Mouse (Mus musculus): ENCODE results near the gene Ssbp2. TPM values are rescaled to one million over a fixed set of nuclear protein-coding genes. Genes with fewer than 3 reads are reported as not detected.

Gene Ssbp2
- 70.2 and 74.5 TPM in 2 replicates for polyA plus RNA-seq (2016; fragmentation: Nextera tagmentation; extraction: Ambion mirVana)

DNA sequence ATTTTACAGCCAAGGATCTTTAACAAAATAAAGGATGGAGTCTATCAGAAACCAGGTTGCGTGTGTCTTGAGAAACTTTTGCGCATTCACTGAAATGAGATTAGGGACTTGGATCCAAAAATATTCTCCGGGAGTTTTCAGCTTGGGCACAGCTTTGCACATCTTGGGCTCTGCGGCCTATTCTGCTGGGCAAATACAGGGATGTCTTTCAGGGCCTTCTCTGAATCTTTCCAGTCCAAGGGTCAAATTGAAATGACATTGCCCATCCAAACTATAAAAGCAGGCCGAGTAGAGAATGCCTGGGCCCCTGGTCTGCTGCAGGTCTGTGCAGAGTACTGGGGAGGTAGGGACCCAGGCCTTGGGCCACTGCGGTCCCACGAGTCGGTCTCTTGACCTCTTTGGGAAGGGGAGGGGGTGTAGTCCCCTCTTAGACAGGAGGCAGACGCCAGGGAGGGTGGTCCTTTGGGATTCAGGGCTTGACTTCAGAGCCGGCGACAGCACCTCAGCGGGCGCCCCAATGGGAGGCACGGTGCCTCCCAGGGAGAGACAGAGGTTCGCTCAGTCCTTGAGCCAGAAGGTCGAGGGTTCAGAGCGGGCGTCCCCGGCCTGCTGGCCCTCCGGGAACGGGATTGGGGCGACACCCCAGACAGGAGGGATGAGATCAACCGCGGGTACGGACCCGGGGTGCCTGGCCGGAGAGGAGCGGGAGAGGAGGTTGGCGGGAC lies at the start of gene Ssbp2:
Ssbp2 (plus strand) TSS at position 388 of the 725 bp plus-strand sequence.
- Histone ChIP-seq H3K27ac (peak within 1 kb of the TSS; percentile 96), H3K4me2 (peak within 1 kb of the TSS; percentile 92), H3K9ac (peak within 1 kb of the TSS; percentile 99), H3K9me3 (replicated peaks) (no peaks in the 10 kb centered on the region), H3K27me3 (replicated peaks) (no peaks in the 10 kb centered on the region), H3K4me3 (peak within 1 kb of the TSS; percentile 100), H3K36me3 (no peaks in the 10 kb centered on the region), H3K4me1 (peaks cover 77% of the 10 kb centered on the region)
- peak; percentile 64 for ATAC-seq
- WGBS (ENCODE audit: insufficient replicate concordance), result 8% methylated on average over 29 of the region's 29 CpGs

- ATAC-seq, result no peak
Observed at GRCm38 (mm10) chr13:91413752-91414503, 46.2 kb upstream of the Ssbp2 start.

GRCm38 (mm10) chr13:91415896-91416295 lies 44.2 kb upstream of the Ssbp2 start:
- Histone ChIP-seq H3K9me3 (replicated peaks) (no peaks in the 10 kb centered on the region), H3K27ac (no peak overlapping the region), H3K9ac (no peak overlapping the region), H3K36me3 (no peaks in the 10 kb centered on the region), H3K4me3 (no peak overlapping the region), H3K4me1 (peaks cover 15% of the 10 kb centered on the region; the same call in 1 of the 2 replicates), H3K4me2 (no peak overlapping the region), H3K27me3 (replicated peaks) (no peaks in the 10 kb centered on the region)
- WGBS (ENCODE audit: insufficient replicate concordance), result 61% methylated on average over 4 of the region's 4 CpGs
- no peak for ATAC-seq

More at GRCm38 (mm10) chr13:91413752-91414503, 46.2 kb upstream of the Ssbp2 start:
- Histone ChIP-seq H3K4me3 (no peak overlapping the region), H3K9me3 (replicated peaks) (no peaks in the 10 kb centered on the region), H3K4me1 (peaks cover 15% of the 10 kb centered on the region; the same call in 1 of the 2 replicates), H3K9ac (no peak overlapping the region), H3K36me3 (no peaks in the 10 kb centered on the region), H3K27me3 (replicated peaks) (no peaks in the 10 kb centered on the region), H3K4me2 (no peak overlapping the region), H3K27ac (no peak overlapping the region)
- WGBS (ENCODE audit: insufficient replicate concordance), result 62% methylated on average over 5 of the region's 5 CpGs

GRCm38 (mm10) chr13:91416698-91417097 lies 43.4 kb upstream of the Ssbp2 start:
- Histone ChIP-seq H3K27me3 (replicated peaks) (no peaks in the 10 kb centered on the region), H3K9me3 (replicated peaks) (no peaks in the 10 kb centered on the region), H3K9ac (no peak overlapping the region), H3K27ac (0 out of 2 replicates have a peak overlapping the region, but pooled peaks have one; percentile 20), H3K4me1 (peaks cover 22% of the 10 kb centered on the region), H3K4me3 (no peak overlapping the region), H3K36me3 (no peaks in the 10 kb centered on the region), H3K4me2 (no peak overlapping the region)
- ATAC-seq, result peak; percentile 71
- WGBS (ENCODE audit: insufficient replicate concordance), result 54% methylated on average over 2 of the region's 2 CpGs

- Histone ChIP-seq H3K4me3 (no peak overlapping the region), H3K27me3 (replicated peaks) (no peaks in the 10 kb centered on the region; the same call in 1 of the 2 replicates), H3K4me2 (peak overlapping the region; percentile 21; the same call in 1 of the 2 replicates), H3K4me1 (peaks cover 21% of the 10 kb centered on the region), H3K27ac (no peak overlapping the region), H3K9me3 (replicated peaks) (no peaks in the 10 kb centered on the region), H3K36me3 (no peaks in the 10 kb centered on the region), H3K9ac (no peak overlapping the region)
- WGBS (ENCODE audit: insufficient replicate concordance), result 25% methylated on average over 9 of the region's 9 CpGs
- peak; percentile 49 for ATAC-seq
Observed at GRCm38 (mm10) chr13:91421387-91421949, 38.6 kb upstream of the Ssbp2 start.

DNA sequence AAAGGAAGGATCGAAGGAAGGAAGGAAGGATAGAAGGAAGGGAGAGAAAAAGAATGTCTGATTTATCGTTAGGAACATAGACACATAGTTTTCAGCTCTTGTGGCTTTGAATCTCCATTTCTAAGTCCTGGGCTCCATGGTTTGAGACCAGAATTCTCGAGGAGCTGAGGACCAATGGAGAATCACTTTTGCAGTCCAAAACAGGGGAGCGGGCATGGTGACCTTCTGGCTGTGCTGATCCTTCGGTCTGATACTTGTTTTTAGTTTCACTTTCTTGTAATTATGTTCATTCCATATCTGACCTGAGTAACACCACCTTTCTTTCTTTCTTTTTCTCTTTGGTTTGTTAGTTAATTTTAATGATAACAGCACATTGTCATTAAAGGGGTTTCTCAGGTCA lies 29.2 kb upstream of the Ssbp2 start:
- ATAC-seq, result no peak
- peak overlapping the region; percentile 40 for H3K4me2 ChIP-seq
- WGBS (ENCODE audit: insufficient replicate concordance), result 55% methylated on average over 5 of the region's 5 CpGs
- H3K4me1 ChIP-seq, result no peaks in the 10 kb centered on the region
- H3K9me3 ChIP-seq (replicated peaks), result no peaks in the 10 kb centered on the region
- H3K27ac ChIP-seq, result no peak overlapping the region
- peak overlapping the region; percentile 46; the same call in 1 of the 2 replicates for H3K9ac ChIP-seq
- no peaks in the 10 kb centered on the region for H3K36me3 ChIP-seq
- no peaks in the 10 kb centered on the region; the same call in 1 of the 2 replicates for H3K27me3 ChIP-seq (replicated peaks)
- H3K4me3 ChIP-seq, result peak overlapping the region; percentile 7; the same call in 1 of the 2 replicates

DNA sequence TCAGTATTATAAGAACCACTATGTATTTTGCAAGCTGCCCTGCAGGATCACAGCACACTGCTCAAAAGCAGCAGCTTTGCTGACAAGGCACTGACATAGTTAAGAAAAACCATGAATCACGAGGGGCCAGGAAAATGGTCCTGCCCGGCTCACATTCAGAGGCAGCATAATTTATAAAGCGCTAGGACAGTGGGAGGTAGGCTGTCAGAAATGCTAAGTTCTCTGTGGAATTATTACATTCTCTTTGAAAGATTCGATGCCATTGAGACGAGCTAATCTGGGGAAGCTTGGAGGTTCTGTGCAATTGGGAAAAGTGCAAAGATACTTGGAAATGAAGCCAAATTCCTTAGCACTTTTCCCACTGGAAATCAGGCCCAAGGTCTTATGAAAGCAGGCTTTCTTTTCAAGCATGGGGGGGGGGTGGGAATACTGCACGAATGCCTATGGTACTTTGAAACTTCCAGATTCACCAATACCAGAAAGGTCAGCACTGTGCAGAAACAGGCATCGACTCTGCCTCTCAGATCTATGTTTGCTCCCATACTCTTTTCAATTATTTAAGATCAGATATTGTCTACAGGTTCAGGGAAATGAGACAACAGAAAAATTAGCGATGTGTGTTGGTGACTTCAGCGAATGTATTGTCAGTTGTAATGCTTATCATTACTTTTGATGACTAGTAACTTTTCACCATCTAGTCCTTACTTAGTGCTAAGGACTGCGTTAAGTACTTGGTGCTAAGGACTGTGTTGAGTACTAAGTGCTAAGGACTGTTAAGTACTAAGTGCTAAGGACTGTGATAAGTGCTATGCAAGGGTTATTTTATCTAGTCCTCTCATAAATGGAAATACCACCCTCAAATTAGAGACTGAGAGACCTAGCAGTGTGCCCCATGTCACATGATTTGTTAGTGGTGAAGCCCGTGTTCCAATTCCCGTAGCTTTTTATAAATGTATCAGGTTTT lies 28.4 kb upstream of the Ssbp2 start:
- 72% methylated on average over 12 of the region's 12 CpGs for WGBS (ENCODE audit: insufficient replicate concordance)
- Histone ChIP-seq H3K27me3 (replicated peaks) (no peaks in the 10 kb centered on the region), H3K4me2 (no peak overlapping the region), H3K9me3 (replicated peaks) (no peaks in the 10 kb centered on the region), H3K9ac (no peak overlapping the region), H3K36me3 (no peaks in the 10 kb centered on the region), H3K27ac (no peak overlapping the region), H3K4me1 (no peaks in the 10 kb centered on the region), H3K4me3 (no peak overlapping the region)
- no peak for ATAC-seq

GRCm38 (mm10) chr13:91433021-91433420 lies 27.1 kb upstream of the Ssbp2 start:
- H3K27ac ChIP-seq, result no peak overlapping the region
- 72% methylated on average over 11 of the region's 11 CpGs for WGBS (ENCODE audit: insufficient replicate concordance)
- no peaks in the 10 kb centered on the region for H3K4me1 ChIP-seq

GRCm38 (mm10) chr13:91437931-91438330 lies 22.2 kb upstream of the Ssbp2 start:
- Histone ChIP-seq H3K4me1 (peaks cover 4% of the 10 kb centered on the region; the same call in 1 of the 2 replicates), H3K4me3 (no peak overlapping the region), H3K36me3 (no peaks in the 10 kb centered on the region), H3K27me3 (replicated peaks) (no peaks in the 10 kb centered on the region), H3K4me2 (no peak overlapping the region), H3K9me3 (replicated peaks) (no peaks in the 10 kb centered on the region), H3K9ac (no peak overlapping the region), H3K27ac (no peak overlapping the region)
- WGBS (ENCODE audit: insufficient replicate concordance), result 48% methylated on average over 3 of the region's 3 CpGs
- no peak for ATAC-seq

More at GRCm38 (mm10) chr13:91433021-91433420, 27.1 kb upstream of the Ssbp2 start:
- H3K4me2 ChIP-seq, result no peak overlapping the region
- no peaks in the 10 kb centered on the region for H3K27me3 ChIP-seq (replicated peaks)
- H3K4me3 ChIP-seq, result no peak overlapping the region
- no peaks in the 10 kb centered on the region for H3K9me3 ChIP-seq (replicated peaks)
- H3K36me3 ChIP-seq, result no peaks in the 10 kb centered on the region
- H3K9ac ChIP-seq, result no peak overlapping the region
- no peak for ATAC-seq

DNA sequence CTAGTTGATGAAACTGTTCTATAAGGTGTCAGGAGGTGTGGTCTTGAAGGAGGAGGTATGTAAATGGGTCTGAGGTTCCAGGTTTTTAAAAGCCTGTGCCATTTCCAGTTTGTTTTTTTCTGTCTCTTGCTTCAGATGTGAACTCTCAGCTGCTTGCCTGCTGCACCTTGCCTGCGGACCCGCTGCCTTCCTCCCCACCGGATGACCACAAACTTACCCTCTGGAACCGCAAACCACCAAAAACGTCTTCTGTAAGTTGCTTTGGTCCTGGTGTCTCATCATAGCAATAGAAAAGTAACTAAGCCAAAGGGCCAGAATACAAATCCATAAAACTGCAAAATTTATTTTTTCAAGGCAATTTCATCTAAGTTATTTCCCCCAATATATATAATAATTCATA lies 18.6 kb upstream of the Ssbp2 start:
- no peak for ATAC-seq
- 58% methylated on average over 5 of the region's 5 CpGs for WGBS (ENCODE audit: insufficient replicate concordance)
- Histone ChIP-seq H3K9ac (no peak overlapping the region), H3K27me3 (replicated peaks) (no peaks in the 10 kb centered on the region), H3K4me2 (no peak overlapping the region), H3K27ac (no peak overlapping the region), H3K4me1 (peaks cover 4% of the 10 kb centered on the region; the same call in 1 of the 2 replicates), H3K4me3 (no peak overlapping the region), H3K36me3 (no peaks in the 10 kb centered on the region), H3K9me3 (replicated peaks) (no peaks in the 10 kb centered on the region)

- Histone ChIP-seq H3K36me3 (no peaks in the 10 kb centered on the region), H3K27ac (no peak overlapping the region), H3K27me3 (replicated peaks) (no peaks in the 10 kb centered on the region), H3K4me1 (peaks cover 10% of the 10 kb centered on the region), H3K4me2 (no peak overlapping the region), H3K4me3 (no peak overlapping the region), H3K9ac (no peak overlapping the region), H3K9me3 (replicated peaks) (no peaks in the 10 kb centered on the region)
- ATAC-seq, result no peak
- WGBS (ENCODE audit: insufficient replicate concordance), result 76% methylated on average over 2 of the region's 2 CpGs
Observed at GRCm38 (mm10) chr13:91446728-91447127, 13.4 kb upstream of the Ssbp2 start.
